Mouse (Mus musculus): ENCODE measurements around the gene Unc13d. TPM values are rescaled to one million over a fixed set of nuclear protein-coding genes. Genes with fewer than 3 reads are reported as not detected.

Unc13d gene
- polyA plus RNA-seq, 1 experiment from 2014 or later, result 7.2 TPM

DNA sequence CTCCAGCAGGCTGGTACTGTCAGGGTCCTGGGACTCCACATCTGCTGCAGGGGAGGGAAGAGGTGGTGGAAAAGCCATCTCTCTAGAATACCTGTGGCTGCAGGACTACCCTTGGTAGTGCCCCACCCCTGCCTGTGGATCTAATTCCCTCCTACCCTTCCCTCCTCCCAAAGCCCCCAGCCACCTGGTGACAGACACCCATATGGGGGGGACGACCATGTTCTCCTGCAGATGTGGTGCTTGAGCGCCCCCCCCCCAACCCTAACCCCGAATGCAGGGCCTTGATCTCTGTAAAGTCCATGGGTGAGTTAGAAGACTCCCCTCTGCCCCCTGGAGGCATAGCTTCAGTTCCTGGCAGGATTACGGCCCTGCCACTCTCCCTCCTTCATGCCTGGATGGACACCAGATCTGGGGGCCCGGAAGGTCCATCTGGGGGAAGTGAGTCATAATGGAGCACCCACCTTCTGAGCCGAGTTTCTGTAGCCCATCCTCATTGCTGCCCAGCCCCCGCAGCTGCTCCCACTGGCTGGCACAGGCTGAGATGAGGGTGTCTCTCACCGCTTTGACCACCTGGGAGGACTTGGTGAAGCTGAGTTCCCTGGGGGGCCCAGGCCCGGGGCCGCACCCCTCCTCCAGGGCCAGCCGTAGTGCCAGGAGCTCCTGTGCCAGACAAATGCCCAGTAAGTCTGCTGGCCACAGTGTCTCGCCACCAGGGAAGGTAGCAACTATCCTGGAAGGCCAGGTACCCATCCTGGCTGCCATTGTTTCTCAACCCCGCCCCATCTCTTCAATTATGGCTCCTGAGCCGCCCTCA, 29.4 kb upstream of the Unc13d start:
- Histone ChIP-seq H3K27me3 (ENCODE audit: insufficient read depth, poor library complexity, severe bottlenecking) (peaks cover 64% of the 10 kb centered on the region), H3K4me1 (peaks cover 84% of the 10 kb centered on the region), H3K36me3 (peaks cover 13% of the 10 kb centered on the region; the same call in 1 of the 2 replicates), H3K27ac (peak overlapping the region; percentile 88), H3K9me3 (no peaks in the 10 kb centered on the region), H3K4me3 (peak overlapping the region; percentile 73)
- 33% methylated on average over 14 of the region's 14 CpGs for WGBS
- DNase-seq (ENCODE audit: low spot score), result no peak

DNA sequence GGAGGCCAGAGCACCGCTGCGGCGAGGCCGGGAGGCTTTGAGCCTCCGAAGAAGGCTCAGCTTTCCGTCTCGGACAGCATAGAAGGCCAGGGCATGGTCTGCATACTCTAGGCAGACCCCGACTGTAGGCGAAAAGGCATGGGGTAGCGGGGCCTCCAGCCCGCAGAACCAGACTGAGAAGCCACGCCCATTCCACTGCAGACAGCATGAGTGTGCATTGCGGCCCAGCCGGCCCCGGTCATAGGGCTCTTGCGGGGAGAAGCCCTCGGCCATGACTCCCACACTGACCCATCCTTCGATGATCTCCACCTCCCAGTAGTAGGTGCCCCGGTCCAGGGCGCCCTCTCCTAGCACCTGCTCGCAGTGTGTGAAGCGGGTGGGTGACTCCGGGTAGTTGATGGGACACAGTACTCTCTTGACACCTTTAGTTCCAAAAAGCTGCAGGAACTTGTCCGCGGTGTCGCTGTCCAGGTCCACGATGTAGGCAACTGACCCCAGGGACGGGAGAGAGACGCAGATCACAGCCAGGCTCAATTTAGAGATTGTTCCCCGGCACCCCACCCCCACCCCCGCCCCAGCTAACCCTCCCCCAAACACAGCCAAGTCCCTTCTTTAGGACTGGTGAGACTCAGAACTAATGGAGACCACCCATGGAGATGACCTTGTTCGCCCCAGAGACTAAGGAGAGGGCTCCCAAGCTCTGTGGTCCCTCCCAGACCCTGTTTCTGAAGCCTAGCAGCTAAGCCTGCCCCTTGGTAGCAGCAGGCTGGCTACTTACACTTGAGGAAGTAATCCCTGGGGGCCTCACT, 28.6 kb upstream of the Unc13d start:
- no peaks in the 10 kb centered on the region for H3K9me3 ChIP-seq
- DNase-seq (ENCODE audit: low spot score), result no peak
- H3K4me1 ChIP-seq, result peaks cover 92% of the 10 kb centered on the region
- H3K4me3 ChIP-seq, result peak overlapping the region; percentile 73
- H3K27ac ChIP-seq, result peak overlapping the region; percentile 88
- peaks cover 56% of the 10 kb centered on the region for H3K27me3 ChIP-seq (ENCODE audit: insufficient read depth, poor library complexity, severe bottlenecking)
- peaks cover 13% of the 10 kb centered on the region; the same call in 1 of the 2 replicates for H3K36me3 ChIP-seq
- WGBS, result 25% methylated on average over 32 of the region's 32 CpGs

- no peaks in the 10 kb centered on the region for H3K9me3 ChIP-seq
- H3K27me3 ChIP-seq (ENCODE audit: insufficient read depth, poor library complexity, severe bottlenecking), result peaks cover 43% of the 10 kb centered on the region
- H3K4me1 ChIP-seq, result peaks cover 97% of the 10 kb centered on the region
- 77% methylated on average over 2 of the region's 2 CpGs for WGBS
- peaks cover 13% of the 10 kb centered on the region; the same call in 1 of the 2 replicates for H3K36me3 ChIP-seq
- DNase-seq (ENCODE audit: low spot score), result no peak
- peak overlapping the region; percentile 88 for H3K27ac ChIP-seq
- no peak overlapping the region for H3K4me3 ChIP-seq
These were observed 27.3 kb upstream of the Unc13d start for GRCm38 (mm10) chr11:116105065-116105464.

GRCm38 (mm10) chr11:116104006-116104646, 26.4 kb upstream of the Unc13d start:
- peaks cover 10% of the 10 kb centered on the region; the same call in 1 of the 2 replicates for H3K36me3 ChIP-seq
- peak overlapping the region; percentile 88 for H3K27ac ChIP-seq
- peak overlapping the region; percentile 25 for H3K4me3 ChIP-seq
- peaks cover 34% of the 10 kb centered on the region for H3K27me3 ChIP-seq (ENCODE audit: insufficient read depth, poor library complexity, severe bottlenecking)
- 35% methylated on average over 14 of the region's 14 CpGs for WGBS
- DNase-seq (ENCODE audit: low spot score), result peak; percentile 96
- H3K4me1 ChIP-seq, result peaks cover 97% of the 10 kb centered on the region
- no peaks in the 10 kb centered on the region for H3K9me3 ChIP-seq

DNA sequence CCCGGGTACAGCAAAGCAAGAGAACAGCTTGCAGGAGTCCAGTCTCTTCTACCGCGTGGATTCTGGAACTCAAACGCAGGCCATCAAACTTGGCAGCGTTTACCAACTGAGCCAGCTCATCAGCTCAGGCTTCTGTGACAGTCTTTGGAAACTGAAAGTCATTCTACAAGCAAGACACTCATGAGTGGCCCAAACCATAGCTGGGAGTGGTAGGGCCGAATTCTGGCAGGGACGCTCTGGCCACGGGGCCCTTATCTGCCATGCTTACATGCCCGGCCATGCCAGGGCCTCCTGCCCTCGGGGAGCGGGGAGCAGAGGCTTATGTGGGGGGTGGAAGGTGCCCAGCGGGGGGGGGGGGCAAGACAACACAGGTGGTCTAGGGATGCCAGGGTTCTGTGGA, 25.8 kb upstream of the Unc13d start:
- WGBS, result 66% methylated on average over 12 of the region's 12 CpGs

GRCm38 (mm10) chr11:116102472-116102871, 24.7 kb upstream of the Unc13d start:
- DNase-seq (ENCODE audit: low spot score), result no peak
- no peak overlapping the region for H3K4me3 ChIP-seq
- H3K9me3 ChIP-seq, result no peaks in the 10 kb centered on the region
- peaks cover 17% of the 10 kb centered on the region for H3K27me3 ChIP-seq (ENCODE audit: insufficient read depth, poor library complexity, severe bottlenecking)
- WGBS, result 53% methylated on average over 4 of the region's 4 CpGs
- H3K36me3 ChIP-seq, result peaks cover 10% of the 10 kb centered on the region; the same call in 1 of the 2 replicates
- H3K4me1 ChIP-seq, result peaks cover 88% of the 10 kb centered on the region
- H3K27ac ChIP-seq, result peak overlapping the region; percentile 89

More for the DNA sequence above, 25.8 kb upstream of the Unc13d start:
- H3K4me1 ChIP-seq, result peaks cover 97% of the 10 kb centered on the region
- peak overlapping the region; percentile 25 for H3K4me3 ChIP-seq
- H3K36me3 ChIP-seq, result peaks cover 10% of the 10 kb centered on the region; the same call in 1 of the 2 replicates
- no peaks in the 10 kb centered on the region for H3K9me3 ChIP-seq
- peak; percentile 68 for DNase-seq (ENCODE audit: low spot score)
- peaks cover 28% of the 10 kb centered on the region for H3K27me3 ChIP-seq (ENCODE audit: insufficient read depth, poor library complexity, severe bottlenecking)
- peak overlapping the region; percentile 88 for H3K27ac ChIP-seq

- H3K27me3 ChIP-seq (ENCODE audit: insufficient read depth, poor library complexity, severe bottlenecking), result peaks cover 12% of the 10 kb centered on the region
- peak overlapping the region; percentile 89 for H3K27ac ChIP-seq
- peaks cover 10% of the 10 kb centered on the region; the same call in 1 of the 2 replicates for H3K36me3 ChIP-seq
- WGBS, result 38% methylated on average over 11 of the region's 11 CpGs
- DNase-seq (ENCODE audit: low spot score), result no peak
- H3K4me1 ChIP-seq, result peaks cover 83% of the 10 kb centered on the region
- 0 out of 2 replicates have a peak overlapping the region, but pooled peaks have one; percentile 0 for H3K4me3 ChIP-seq
- H3K9me3 ChIP-seq, result no peaks in the 10 kb centered on the region
These were observed 24.2 kb upstream of the Unc13d start for GRCm38 (mm10) chr11:116101931-116102381.

- Histone ChIP-seq H3K4me3 (no peak overlapping the region), H3K9me3 (no peaks in the 10 kb centered on the region), H3K27me3 (ENCODE audit: insufficient read depth, poor library complexity, severe bottlenecking) (peaks cover under 1% of the 10 kb centered on the region; the same call in 1 of the 2 replicates), H3K36me3 (peaks cover 7% of the 10 kb centered on the region; the same call in 1 of the 2 replicates), H3K27ac (peak overlapping the region; percentile 89), H3K4me1 (peaks cover 71% of the 10 kb centered on the region)
- DNase-seq (ENCODE audit: low spot score), result no peak
- WGBS, result 80% methylated on average over 7 of the region's 7 CpGs
These were observed 23.1 kb upstream of the Unc13d start for GRCm38 (mm10) chr11:116100839-116101238.

GRCm38 (mm10) chr11:116100385-116100784, 22.6 kb upstream of the Unc13d start:
- H3K4me1 ChIP-seq, result peaks cover 67% of the 10 kb centered on the region
- H3K36me3 ChIP-seq, result peaks cover 4% of the 10 kb centered on the region; the same call in 1 of the 2 replicates
- H3K27ac ChIP-seq, result peak overlapping the region; percentile 89
- H3K9me3 ChIP-seq, result no peaks in the 10 kb centered on the region
- 29% methylated on average over 6 of the region's 6 CpGs for WGBS
- no peaks in the 10 kb centered on the region for H3K27me3 ChIP-seq (ENCODE audit: insufficient read depth, poor library complexity, severe bottlenecking)
- peak; percentile 85 for DNase-seq (ENCODE audit: low spot score)
- H3K4me3 ChIP-seq, result no peak overlapping the region

- no peak for DNase-seq (ENCODE audit: low spot score)
- H3K9me3 ChIP-seq, result no peaks in the 10 kb centered on the region
- H3K4me1 ChIP-seq, result peaks cover 58% of the 10 kb centered on the region
- H3K27ac ChIP-seq, result peak overlapping the region; percentile 89
- 85% methylated on average over 6 of the region's 6 CpGs for WGBS
- no peak overlapping the region for H3K4me3 ChIP-seq
- H3K36me3 ChIP-seq, result 0 out of 2 replicates have a peak, but pooled peaks cover 3% of the 10 kb centered on the region
- H3K27me3 ChIP-seq (ENCODE audit: insufficient read depth, poor library complexity, severe bottlenecking), result no peaks in the 10 kb centered on the region
These were observed 21.7 kb upstream of the Unc13d start for GRCm38 (mm10) chr11:116099462-116099861.

DNA sequence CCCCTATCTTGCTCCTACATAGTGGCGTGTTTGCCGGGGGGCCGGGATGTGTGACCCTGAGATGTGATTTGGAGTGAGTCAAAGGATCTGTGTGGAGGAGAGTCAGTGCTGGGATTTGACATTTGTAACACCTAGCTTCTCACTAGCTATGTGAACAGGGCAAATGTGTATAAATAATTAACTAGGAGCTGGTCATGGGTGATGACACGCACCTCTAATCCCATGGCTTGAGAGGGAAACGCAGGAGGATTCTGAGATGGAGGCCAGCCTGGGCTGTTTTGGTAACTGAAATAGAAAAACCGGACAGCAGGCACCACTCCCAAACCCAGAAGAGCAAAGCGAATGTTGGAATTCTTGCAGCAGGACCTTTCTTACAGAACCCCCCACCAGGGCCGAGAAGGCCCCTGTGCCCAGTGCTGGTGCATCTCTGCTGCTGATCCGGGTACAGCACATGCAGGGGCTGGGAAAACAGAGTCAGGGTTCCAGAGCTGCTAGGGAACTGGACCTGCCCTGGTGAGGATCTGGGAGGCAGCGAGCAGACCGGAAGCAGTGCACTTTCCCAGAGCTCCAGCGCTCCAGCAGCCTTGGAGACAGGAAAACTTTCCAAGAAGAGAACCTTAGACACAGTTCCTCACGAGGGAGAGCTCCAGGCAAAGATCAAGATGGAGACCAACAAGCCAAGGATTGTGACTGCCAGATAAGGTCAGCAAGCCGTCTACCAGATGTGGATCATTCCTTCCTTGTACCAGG, 21.1 kb upstream of the Unc13d start:
- DNase-seq (ENCODE audit: low spot score), result no peak
- Histone ChIP-seq H3K27ac (peak overlapping the region; percentile 89), H3K36me3 (0 out of 2 replicates have a peak, but pooled peaks cover 3% of the 10 kb centered on the region), H3K4me3 (no peak overlapping the region), H3K9me3 (no peaks in the 10 kb centered on the region), H3K27me3 (ENCODE audit: insufficient read depth, poor library complexity, severe bottlenecking) (no peaks in the 10 kb centered on the region), H3K4me1 (peaks cover 55% of the 10 kb centered on the region)
- 64% methylated on average over 14 of the region's 14 CpGs for WGBS

All from heart, embryonic 10.5 days (tissue).